Mouse (Mus musculus) cerebellum, adult 11-12 months (tissue): ENCODE results near the gene Nudc.
"Not testable (repeated sequence)": the region's sequence is repeated elsewhere in the genome, so short reads cannot be mapped to it uniquely, and the experiment has no call there.

Source experiments
- DNase-seq: peaks from one replicate; pipeline ENCODE4 v3.0.0; 2022

The Nudc gene

GRCm38 (mm10) chr4:133532777-133533176, 13.0 kb downstream of the Nudc start:
- DNase-seq: no peak

- no peak for DNase-seq
Measured at GRCm38 (mm10) chr4:133527788-133528187, 18.0 kb downstream of the Nudc start.

- DNase-seq: no peak
Measured at GRCm38 (mm10) chr4:133521502-133521901, 24.3 kb downstream of the Nudc start.

- no peak for DNase-seq
Measured at GRCm38 (mm10) chr4:133519369-133519665, 26.5 kb downstream of the Nudc start.

GRCm38 (mm10) chr4:133518601-133519368, 27.0 kb downstream of the Nudc start, which contains the start of gene Kdf1:
Gene Kdf1, plus strand, starts transcription at chr4:133518963.
- no peak for DNase-seq

GRCm38 (mm10) chr4:133512972-133513371, 32.8 kb downstream of the Nudc start:
- peak; percentile 78 for DNase-seq

GRCm38 (mm10) chr4:133512511-133512910, 33.3 kb downstream of the Nudc start:
- not testable (repeated sequence) for DNase-seq

GRCm38 (mm10) chr4:133511050-133511449, 34.7 kb downstream of the Nudc start:
- DNase-seq: peak; percentile 66

- peak; percentile 87 for DNase-seq
Measured at GRCm38 (mm10) chr4:133508990-133509389, 36.8 kb downstream of the Nudc start.

- no peak for DNase-seq
Measured at GRCm38 (mm10) chr4:133506573-133506972, 39.2 kb downstream of the Nudc start.

- peak; percentile 28 for DNase-seq
Measured at GRCm38 (mm10) chr4:133504755-133505485, 40.9 kb downstream of the Nudc start.

GRCm38 (mm10) chr4:133504300-133504699, 41.5 kb downstream of the Nudc start:
- no peak for DNase-seq

- peak; percentile 11 for DNase-seq
Measured at GRCm38 (mm10) chr4:133501514-133501913, 44.3 kb downstream of the Nudc start.

GRCm38 (mm10) chr4:133498160-133498724, 47.6 kb downstream of the Nudc start, which contains the start of gene Trnp1:
Gene Trnp1, minus strand, starts transcription at chr4:133498550.
- peak; percentile 94 for DNase-seq

GRCm38 (mm10) chr4:133497461-133498159, 48.2 kb downstream of the Nudc start:
- DNase-seq: peak; percentile 66

GRCm38 (mm10) chr4:133496738-133497445, 48.9 kb downstream of the Nudc start:
- peak; percentile 69 for DNase-seq

- peak; percentile 73 for DNase-seq
Measured at GRCm38 (mm10) chr4:133495711-133496110, 50.1 kb downstream of the Nudc start.

- no peak for DNase-seq
Measured at GRCm38 (mm10) chr4:133494867-133495266, 50.9 kb downstream of the Nudc start.

GRCm38 (mm10) chr4:133494432-133494831, 51.4 kb downstream of the Nudc start:
- DNase-seq: peak; percentile 81

- no peak for DNase-seq
Measured at GRCm38 (mm10) chr4:133493895-133494294, 51.9 kb downstream of the Nudc start.

GRCm38 (mm10) chr4:133491800-133492199, 54.0 kb downstream of the Nudc start:
- no peak for DNase-seq

GRCm38 (mm10) chr4:133489489-133490245, 56.1 kb downstream of the Nudc start:
- no peak for DNase-seq
